Mouse (Mus musculus) layer of hippocampus, adult 6 months (tissue): ENCODE results near the gene Caprin1. TPM values are rescaled to one million over a fixed set of nuclear protein-coding genes. Genes with fewer than 3 reads are reported as not detected.

Experiments
- long read RNA-seq, 2 experiments: library from polyadenylated mRNA; unstranded; transcript quantifications; one replicate each; pipeline ENCODE4 v2.0.0; 2019 to 2020
- microRNA-seq: library from miRNA; unstranded; fragments of <30 nt; microRNA quantifications from one replicate; pipeline ENCODE4 v1.2.0, GENCODE M21; 2020
- polyA plus RNA-seq: library from polyadenylated mRNA; unstranded; fragments of <200 nt; fragmentation: Nextera tagmentation; gene quantifications from 2 replicates; pipeline ENCODE4 v1.2.3, GENCODE M21; 2021

The Caprin1 gene
- polyA plus RNA-seq: 71.8 and 79.8 TPM in 2 replicates
- long read RNA-seq, experiment 1, full-length matches to known transcripts: 43 of 156 reads
- long read RNA-seq, experiment 1, partial matches to known transcripts: 69 of 156 reads
- long read RNA-seq, experiment 1, other reads (novel, unspliced or antisense): 44 of 156 reads
- long read RNA-seq, experiment 2, full-length matches to known transcripts: 408 of 712 reads
- long read RNA-seq, experiment 2, partial matches to known transcripts: 288 of 712 reads
- long read RNA-seq, experiment 2, other reads (novel, unspliced or antisense): 16 of 712 reads

GRCm38 (mm10) chr2:103797491-103798009 lies at the start of gene Caprin1:
Caprin1 (minus strand) TSS chr2:103797649.

GRCm38 (mm10) chr2:103760906-103761716 lies 36.3 kb downstream of the Caprin1 start, which contains the start of gene Nat10:
Nat10 (minus strand) TSS chr2:103761270.

Small RNAs within 50 kb of the gene (microRNA-seq; reads per million reads assigned to microRNA genes)
- gene Gm22757 (not detected), gene Gm22761 (not detected)

Other genes starting within 250 kb of the Caprin1 start
- gene Abtb2, start 231.3 kb downstream of the Caprin1 start, polyA plus RNA-seq: 4.2 and 4.4 TPM in 2 replicates
- 4.3 and 4.9 TPM in 2 replicates for gene Nat10, start 36.4 kb downstream of the Caprin1 start, polyA plus RNA-seq
- gene Lmo2, start 160.3 kb upstream of the Caprin1 start, polyA plus RNA-seq: 15.3 and 16.2 TPM in 2 replicates
- gene Fbxo3, start 230.1 kb upstream of the Caprin1 start, polyA plus RNA-seq: 31.3 and 35.6 TPM in 2 replicates
- 0.67 TPM in 1 of 2 replicates, not detected in the other for gene 4931422A03Rik, start 230.7 kb upstream of the Caprin1 start, polyA plus RNA-seq